Mouse (Mus musculus): Measurements from ENCODE around the gene Vmn2r55. TPM values are rescaled to one million over a fixed set of nuclear protein-coding genes. Genes with fewer than 3 reads are reported as not detected.
"Not testable (repeated sequence)": the region's sequence is repeated elsewhere in the genome, so short reads cannot be mapped to it uniquely, and the experiment has no call there.

The Vmn2r55 gene
- not detected in 2 replicates for polyA plus RNA-seq (2012; rRNA removed)

GRCm38 (mm10) chr7:12684903-12685302 is at the start of gene Vmn2r55:
Vmn2r55 (minus strand) TSS chr7:12685003.
- not testable (repeated sequence) for H3K36me3 ChIP-seq (ENCODE audit: control insufficient read depth, insufficient read depth, low read length); H3K27me3 ChIP-seq (replicated peaks; ENCODE audit: control insufficient read depth, insufficient read depth, low read length); H3K4me3 ChIP-seq (ENCODE audit: insufficient read depth, low read depth, low read length); DNase-seq; H3K27ac ChIP-seq (ENCODE audit: insufficient read depth, low read depth, low read length); H3K4me1 ChIP-seq (ENCODE audit: control insufficient read depth, insufficient read depth, low read length)
- 92% methylated on average over 3 of the region's 3 CpGs for WGBS

DNA sequence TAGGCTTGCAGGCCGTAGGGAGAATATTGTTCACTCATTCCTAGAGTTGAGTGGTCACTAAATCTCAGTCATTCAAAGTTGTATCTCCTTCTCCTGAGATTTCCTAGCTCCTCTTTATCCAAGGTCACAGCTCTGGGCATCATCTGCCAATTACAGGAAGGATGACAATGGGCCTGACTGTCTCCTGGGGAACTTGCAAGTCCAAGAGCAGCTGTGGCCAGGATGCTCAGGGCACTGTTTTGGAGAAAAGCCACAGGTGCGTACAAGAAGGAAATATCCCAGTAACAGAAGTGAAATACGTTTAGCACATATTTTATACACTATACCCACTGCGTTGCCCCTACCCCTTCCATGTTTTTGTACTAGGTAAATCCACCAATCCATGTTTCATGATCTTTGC is 44.6 kb downstream of the Vmn2r55 start, which contains the start of gene Vmn2r54:
Gene Vmn2r54, minus strand, starts transcription at position 101 of the 400 bp plus-strand sequence.
- H3K4me1 ChIP-seq (ENCODE audit: control insufficient read depth, insufficient read depth, low read length); H3K4me3 ChIP-seq (ENCODE audit: insufficient read depth, low read depth, low read length); H3K27me3 ChIP-seq (replicated peaks; ENCODE audit: control insufficient read depth, insufficient read depth, low read length); H3K36me3 ChIP-seq (ENCODE audit: control insufficient read depth, insufficient read depth, low read length); H3K27ac ChIP-seq (ENCODE audit: insufficient read depth, low read depth, low read length); DNase-seq: not testable (repeated sequence)
- 76% methylated on average over 3 of the region's 4 CpGs for WGBS

GRCm38 (mm10) chr7:12608688-12609087 is 76.1 kb downstream of the Vmn2r55 start, which contains the start of gene Vmn2r53:
Vmn2r53 (minus strand) TSS chr7:12608788.
- DNase-seq: no peak
- no peak within 1 kb of the TSS for H3K27ac ChIP-seq (ENCODE audit: insufficient read depth, low read depth, low read length)

More at GRCm38 (mm10) chr7:12608688-12609087, 76.1 kb downstream of the Vmn2r55 start, which contains the start of gene Vmn2r53:
- Histone ChIP-seq H3K27me3 (replicated peaks; ENCODE audit: control insufficient read depth, insufficient read depth, low read length) (no peaks in the 10 kb centered on the region), H3K4me3 (ENCODE audit: insufficient read depth, low read depth, low read length) (no peak within 1 kb of the TSS), H3K36me3 (ENCODE audit: control insufficient read depth, insufficient read depth, low read length) (no peaks in the 10 kb centered on the region), H3K4me1 (ENCODE audit: control insufficient read depth, insufficient read depth, low read length) (no peaks in the 10 kb centered on the region)
- no peak for TF ChIP-seq CTCF (conservative IDR thresholded peaks at IDR 0.05; ENCODE audit: insufficient read depth, insufficient read length, low read depth, low read length)

Other genes with a start within 250 kb of the Vmn2r55 start
- gene Zfp606, start 206.7 kb downstream of the Vmn2r55 start, polyA plus RNA-seq (2012; rRNA removed): 2.6 TPM in 2 replicates
- not detected in 2 replicates for gene 2900092C05Rik, start 172.5 kb downstream of the Vmn2r55 start, polyA plus RNA-seq (2012; rRNA removed)
- not detected in 2 replicates for gene Vmn2r53, start 76.2 kb downstream of the Vmn2r55 start, polyA plus RNA-seq (2012; rRNA removed)
- not detected in 2 replicates for gene Vmn2r54, start 44.7 kb downstream of the Vmn2r55 start, polyA plus RNA-seq (2012; rRNA removed)
- gene Vmn2r56, start 50.0 kb upstream of the Vmn2r55 start, polyA plus RNA-seq (2012; rRNA removed): not detected in 2 replicates
- 0.59 and 0.88 TPM in 2 replicates for gene Zscan18, start 118.6 kb upstream of the Vmn2r55 start, polyA plus RNA-seq (2012; rRNA removed)
- gene Zfp329, start 133.9 kb upstream of the Vmn2r55 start, polyA plus RNA-seq (2012; rRNA removed): 1.1 and 1.7 TPM in 2 replicates
- 7.7 and 9.4 TPM in 2 replicates for gene Zfp110, start 149.8 kb upstream of the Vmn2r55 start, polyA plus RNA-seq (2012; rRNA removed)
- 1.3 and 1.4 TPM in 2 replicates for gene Zfp128, start 196.2 kb upstream of the Vmn2r55 start, polyA plus RNA-seq (2012; rRNA removed)
- gene Zscan22, start 212.8 kb upstream of the Vmn2r55 start, polyA plus RNA-seq (2012; rRNA removed): 11.6 and 12.5 TPM in 2 replicates
- 1,384 and 1,441 TPM in 2 replicates for gene Rps5, start 237.3 kb upstream of the Vmn2r55 start, polyA plus RNA-seq (2012; rRNA removed)
- 0.08 and 0.11 TPM in 2 replicates for gene Rnf225, start 242.4 kb upstream of the Vmn2r55 start, polyA plus RNA-seq (2012; rRNA removed)

Measured in kidney, adult 2 months (tissue).